Mouse (Mus musculus) MEL (cell line): ENCODE data around the gene Cib4. TPM values are rescaled to one million over a fixed set of nuclear protein-coding genes. Genes with fewer than 3 reads are reported as not detected.
A peak's percentile ranks its signal among the peaks of the same experiment; 100 is the strongest.

ENCODE experiments used
- DNase-seq: peaks from one replicate; pipeline ENCODE4 v3.0.0; 2011; ENCODE audit warnings: low read depth, low spot score
- H3K27ac ChIP-seq: 2 replicates; pipeline ENCODE4 v1.5.1; 2012; ENCODE audit warnings: low read depth, mild to moderate bottlenecking, control low read depth, low read length, moderate library complexity; ENCODE audit not compliant: control insufficient read depth
- H3K27me3 ChIP-seq, 2 experiments: fragments of 150-350 bp in 1 of 2; sonication (generic) in 1 of 2; 2 replicates each; pipeline ENCODE4 v1.6.1; 2012; ENCODE audit warnings: low read length in 2 of 2, mild to moderate bottlenecking in 2 of 2, improper control_type of control experiment in 1 of 2, moderate library complexity in 1 of 2; ENCODE audit not compliant: insufficient read depth in 2 of 2, control insufficient read depth in 1 of 2
- H3K36me3 ChIP-seq, 2 experiments: 2 replicates each; pipeline ENCODE4 v1.6.1; 2012 to 2014; ENCODE audit warnings: low read length in 2 of 2, improper control_type of control experiment in 1 of 2, inconsistent platforms in 1 of 2, mild to moderate bottlenecking in 1 of 2; ENCODE audit not compliant: insufficient read depth in 2 of 2, control insufficient read depth in 1 of 2
- H3K4me1 ChIP-seq, 2 experiments: fragments of 150-350 bp in 1 of 2; sonication (generic) in 1 of 2; 2 replicates each; pipeline ENCODE4 v1.6.1; 2012; ENCODE audit warnings: low read length in 2 of 2, improper control_type of control experiment in 1 of 2, mild to moderate bottlenecking in 1 of 2; ENCODE audit not compliant: insufficient read depth in 2 of 2, control insufficient read depth in 1 of 2
- H3K4me3 ChIP-seq, 2 experiments: fragments of 150-350 bp in 1 of 2; sonication (generic) in 1 of 2; 2 replicates each; pipeline ENCODE4 v1.5.1; 2012; ENCODE audit warnings: low read depth in 2 of 2, low read length in 2 of 2, mild to moderate bottlenecking in 2 of 2, moderate library complexity in 2 of 2, control low read depth in 1 of 2, improper control_type of control experiment in 1 of 2; ENCODE audit not compliant: control insufficient read depth in 1 of 2, insufficient read depth in 1 of 2
- H3K79me2 ChIP-seq: 2 replicates; pipeline ENCODE4 v1.6.1; 2012; ENCODE audit warnings: mild to moderate bottlenecking, low read length, moderate library complexity; ENCODE audit not compliant: control insufficient read depth, poor library complexity, insufficient read depth
- H3K9ac ChIP-seq: 2 replicates; pipeline ENCODE4 v1.6.1; 2012; ENCODE audit warnings: low read depth, mild to moderate bottlenecking, control low read depth, low read length, moderate library complexity; ENCODE audit not compliant: control insufficient read depth, poor library complexity, severe bottlenecking
- H3K9me3 ChIP-seq: fragments of 150-350 bp; sonication (generic); replicated peaks from 2 replicates; pipeline ENCODE4 v1.6.1; 2012; ENCODE audit warnings: mild to moderate bottlenecking, low read length, improper control_type of control experiment, moderate library complexity; ENCODE audit not compliant: insufficient read depth
- BHLHE40 ChIP-seq: IDR thresholded peaks from 2 replicates; pipeline ENCODE4 v1.6.1; 2012; ENCODE audit warnings: low read depth, mild to moderate bottlenecking, inconsistent platforms, low read length, improper control_type of control experiment, borderline replicate concordance
- CHD2 ChIP-seq: IDR thresholded peaks from 2 replicates; pipeline ENCODE4 v1.6.1; 2011; ENCODE audit warnings: low read length, improper control_type of control experiment
- CTCF ChIP-seq, 3 experiments: IDR thresholded peaks in 2 of 3; conservative IDR thresholded peaks in 1 of 3; 2 replicates each; pipeline ENCODE4 v1.5.1; 2011 to 2012; ENCODE audit warnings: low read length in 3 of 3, low read depth in 2 of 3, mild to moderate bottlenecking in 2 of 3, improper control_type of control experiment in 1 of 3, inconsistent platforms in 1 of 3, mixed read lengths in 1 of 3, moderate library complexity in 1 of 3; ENCODE audit not compliant: control insufficient read depth in 1 of 3, insufficient read depth in 1 of 3, poor library complexity in 1 of 3, severe bottlenecking in 1 of 3
- E2F4 ChIP-seq: IDR thresholded peaks from 2 replicates; pipeline ENCODE4 v1.6.1; 2011; ENCODE audit warnings: low read depth, low read length, improper control_type of control experiment, borderline replicate concordance
- GABPA ChIP-seq: IDR thresholded peaks from 2 replicates; pipeline ENCODE4 v1.6.1; 2012; ENCODE audit warnings: low read depth, mild to moderate bottlenecking, inconsistent platforms, low read length, improper control_type of control experiment, moderate library complexity
- GATA1 ChIP-seq: IDR thresholded peaks from 2 replicates; pipeline ENCODE4 v1.6.1; 2011; ENCODE audit warnings: low read depth, low read length, improper control_type of control experiment
- HCFC1 ChIP-seq: IDR thresholded peaks from 2 replicates; pipeline ENCODE4 v1.6.1; 2012; ENCODE audit warnings: low read depth, mild to moderate bottlenecking, inconsistent platforms, low read length, improper control_type of control experiment, moderate library complexity
- JUND ChIP-seq: IDR thresholded peaks from 2 replicates; pipeline ENCODE4 v1.6.1; 2011; ENCODE audit warnings: low read depth, mild to moderate bottlenecking, improper control_type of control experiment, low read length
- KAT2A ChIP-seq: conservative IDR thresholded peaks from 2 replicates; pipeline ENCODE4 v1.6.1; 2012; ENCODE audit warnings: low read depth, low read length, improper control_type of control experiment, inconsistent platforms
- MAFK ChIP-seq: IDR thresholded peaks from 2 replicates; pipeline ENCODE4 v1.6.1; 2011; ENCODE audit warnings: low read depth, mild to moderate bottlenecking, low read length, improper control_type of control experiment, borderline replicate concordance
- MAX ChIP-seq: IDR thresholded peaks from 2 replicates; pipeline ENCODE4 v1.6.1; 2011; ENCODE audit warnings: low read length, improper control_type of control experiment
- MAZ ChIP-seq: IDR thresholded peaks from 2 replicates; pipeline ENCODE4 v1.6.1; 2012; ENCODE audit warnings: low read depth, mild to moderate bottlenecking, inconsistent platforms, low read length, improper control_type of control experiment
- MEF2A ChIP-seq: IDR thresholded peaks from 2 replicates; pipeline ENCODE4 v1.6.1; 2014; ENCODE audit warnings: low read depth, mild to moderate bottlenecking, inconsistent platforms, low read length, improper control_type of control experiment; ENCODE audit not compliant: poor library complexity, insufficient replicate concordance, severe bottlenecking; ENCODE audit errors: extremely low read depth
- MYB ChIP-seq: IDR thresholded peaks from 2 replicates; pipeline ENCODE4 v1.6.1; 2011; ENCODE audit warnings: mild to moderate bottlenecking, low read depth, low read length, improper control_type of control experiment
- MYC ChIP-seq: IDR thresholded peaks from 2 replicates; pipeline ENCODE4 v1.6.1; 2011; ENCODE audit warnings: low read depth, mild to moderate bottlenecking, low read length, improper control_type of control experiment, moderate library complexity
- NRF1 ChIP-seq: IDR thresholded peaks from 2 replicates; pipeline ENCODE4 v1.6.1; 2014; ENCODE audit warnings: low read depth, mild to moderate bottlenecking, inconsistent platforms, low read length, improper control_type of control experiment, moderate library complexity; ENCODE audit not compliant: poor library complexity, insufficient read depth, severe bottlenecking
- POLR2AphosphoS2 ChIP-seq: IDR thresholded peaks from 2 replicates; pipeline ENCODE4 v1.6.1; 2011; ENCODE audit warnings: low read length, improper control_type of control experiment
- POLR2AphosphoS5 ChIP-seq: IDR thresholded peaks from 2 replicates; pipeline ENCODE4 v1.6.1; 2012; ENCODE audit warnings: low read depth, borderline replicate concordance, mild to moderate bottlenecking, inconsistent platforms, low read length, moderate library complexity, mixed read lengths
- RAD21 ChIP-seq: IDR thresholded peaks from 2 replicates; pipeline ENCODE4 v1.6.1; 2011; ENCODE audit warnings: mild to moderate bottlenecking, low read depth, low read length, improper control_type of control experiment
- RCOR1 ChIP-seq: IDR thresholded peaks from 2 replicates; pipeline ENCODE4 v1.6.1; 2012; ENCODE audit warnings: low read depth, mild to moderate bottlenecking, inconsistent platforms, low read length, improper control_type of control experiment
- SIN3A ChIP-seq: IDR thresholded peaks from 2 replicates; pipeline ENCODE4 v1.6.1; 2012; ENCODE audit warnings: low read length, improper control_type of control experiment, inconsistent platforms
- TBP ChIP-seq: IDR thresholded peaks from 2 replicates; pipeline ENCODE4 v1.8.0; 2011; ENCODE audit warnings: low read depth, low read length, improper control_type of control experiment
- TCF12 ChIP-seq: IDR thresholded peaks from 2 replicates; pipeline ENCODE4 v1.6.1; 2014; ENCODE audit warnings: low read depth, mild to moderate bottlenecking, inconsistent platforms, low read length, improper control_type of control experiment, moderate library complexity
- UBTF ChIP-seq: IDR thresholded peaks from 2 replicates; pipeline ENCODE4 v1.6.1; 2012; ENCODE audit warnings: low read depth, mild to moderate bottlenecking, inconsistent platforms, low read length, improper control_type of control experiment, moderate library complexity, borderline replicate concordance; ENCODE audit not compliant: insufficient read depth
- USF1 ChIP-seq: IDR thresholded peaks from 2 replicates; pipeline ENCODE4 v1.6.1; 2014; ENCODE audit warnings: low read depth, mild to moderate bottlenecking, inconsistent platforms, low read length, improper control_type of control experiment, moderate library complexity
- USF2 ChIP-seq, 2 experiments: IDR thresholded peaks; 2 replicates each; pipeline ENCODE4 v1.6.1; 2011 to 2012; ENCODE audit warnings: improper control_type of control experiment in 2 of 2, low read length in 2 of 2, borderline replicate concordance in 1 of 2, inconsistent platforms in 1 of 2, low read depth in 1 of 2, mild to moderate bottlenecking in 1 of 2; ENCODE audit not compliant: insufficient read depth in 1 of 2
- ZC3H11A ChIP-seq: IDR thresholded peaks from 2 replicates; pipeline ENCODE4 v1.6.1; 2012; ENCODE audit warnings: low read depth, mild to moderate bottlenecking, inconsistent platforms, low read length, improper control_type of control experiment
- ZMIZ1 ChIP-seq: IDR thresholded peaks from 2 replicates; pipeline ENCODE4 v1.6.1; 2012; ENCODE audit warnings: low read depth, mild to moderate bottlenecking, inconsistent platforms, low read length, improper control_type of control experiment, moderate library complexity
- ZNF384 ChIP-seq: IDR thresholded peaks from 2 replicates; pipeline ENCODE4 v1.6.1; 2012; ENCODE audit warnings: low read depth, mild to moderate bottlenecking, inconsistent platforms, low read length, improper control_type of control experiment
- polyA plus RNA-seq, 2 experiments: library from polyadenylated mRNA; stranded (reverse) in 1 of 2; unstranded in 1 of 2; fragments of >175 nt in 1 of 2; fragments of >200 nt in 1 of 2; gene quantifications; 2 replicates each; pipeline versions ENCODE4 v1.2.1 to v1.2.4; 2012; ENCODE audit warnings: low replicate concordance in 2 of 2, low read depth in 1 of 2; ENCODE audit not compliant: insufficient read length in 2 of 2, insufficient read depth in 1 of 2, missing spikeins in 1 of 2
- total RNA-seq: library from RNA; depleted of rRNA; stranded (reverse); fragments of 300-350 nt; gene quantifications from 2 replicates; pipeline ENCODE4 v1.2.3, GENCODE M21; 2012

Gene Cib4
- total and polyA plus RNA-seq, 3 experiments: not detected

DNA sequence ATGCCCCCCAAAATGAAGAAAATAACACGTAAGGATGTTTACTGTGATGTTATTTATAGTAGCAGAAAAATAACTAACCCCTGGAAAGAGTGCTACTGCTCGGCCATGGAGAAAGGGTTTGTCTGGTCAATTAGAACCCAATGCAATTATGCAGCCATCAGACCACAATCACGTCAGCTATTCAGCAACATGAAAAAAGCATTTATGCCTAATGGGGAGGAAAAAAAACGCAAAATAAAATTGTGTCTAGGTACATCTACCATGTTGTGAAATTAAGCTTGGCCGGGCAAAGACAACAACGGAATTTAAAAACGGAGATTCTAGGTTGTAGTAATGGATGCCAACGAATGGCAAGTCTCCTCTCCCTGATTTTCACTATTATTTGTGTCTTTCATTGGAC is 23.2 kb downstream of the Cib4 start:
- Histone ChIP-seq H3K9me3 (no peaks in the 10 kb centered on the region), H3K79me2 (no peaks in the 10 kb centered on the region), H3K36me3 (peaks cover 0 to 29% of the 10 kb centered on the region in 2 experiments; a peak in 2 of 4 replicates), H3K4me1 (peaks cover 20 to 42% of the 10 kb centered on the region in 2 experiments), H3K27ac (no peak overlapping the region), H3K9ac (no peak overlapping the region), H3K27me3 (peaks cover 0 to 2% of the 10 kb centered on the region in 2 experiments; a peak in 2 of 4 replicates), H3K4me3 (no peak overlapping the region)
- TF ChIP-seq MEF2A: no peak
- TF ChIP-seq UBTF: no peak
- no peak for TF ChIP-seq JUND
- TF ChIP-seq BHLHE40: no peak
- TF ChIP-seq KAT2A: no peak
- TF ChIP-seq POLR2AphosphoS2: no peak
- no peak for TF ChIP-seq RCOR1
- DNase-seq: no peak

DNA sequence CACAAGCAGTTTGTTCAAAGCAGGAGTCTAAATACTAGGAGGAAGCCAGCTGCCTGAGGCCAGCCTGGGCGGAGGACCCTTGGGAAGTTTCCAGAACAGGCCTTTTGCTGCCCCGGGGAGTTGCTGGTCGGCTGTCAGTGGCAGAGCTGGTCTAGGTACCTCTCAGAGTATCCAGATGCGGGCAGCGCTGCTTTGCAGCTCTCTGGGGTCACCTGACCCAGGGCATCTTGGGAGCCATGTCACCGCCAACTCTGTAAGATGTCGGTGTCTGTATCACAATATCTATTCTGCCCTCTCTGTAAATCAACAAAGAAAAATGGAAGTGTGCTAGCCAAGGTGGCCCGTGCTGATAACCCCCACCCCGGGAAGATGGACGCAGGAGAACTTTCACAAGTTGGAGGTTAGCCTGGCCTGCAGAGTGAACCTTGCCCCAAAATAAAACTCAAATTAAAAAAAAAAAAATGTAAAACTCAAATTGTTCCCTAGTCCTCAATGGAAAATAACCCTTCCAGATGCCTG is 25.4 kb downstream of the Cib4 start:
- H3K27ac ChIP-seq: peak overlapping the region; percentile 49; the same call in 1 of the 2 replicates
- no peaks in the 10 kb centered on the region for H3K9me3 ChIP-seq
- H3K79me2 ChIP-seq: no peaks in the 10 kb centered on the region
- no peaks in the 10 kb centered on the region; a peak in 1 of 4 replicates for H3K27me3 ChIP-seq
- peak; percentile 69 for DNase-seq
- peaks cover 0 to 35% of the 10 kb centered on the region in 2 experiments; a peak in 2 of 4 replicates for H3K36me3 ChIP-seq
- H3K4me3 ChIP-seq: peak overlapping the region in 1 of 2 experiments; percentile 12; a peak in 2 of 4 replicates
- H3K9ac ChIP-seq: peak overlapping the region; percentile 45
- peaks cover 20 to 49% of the 10 kb centered on the region in 2 experiments for H3K4me1 ChIP-seq
- no peak for TF ChIP-seq MAX
- TF ChIP-seq CTCF (IDR thresholded peaks at IDR 0.05 in 2 of 3, conservative IDR thresholded peaks at IDR 0.05 in 1 of 3; ENCODE audit: control insufficient read depth in 1 of 3, insufficient read depth in 1 of 3, low read depth in 2 of 3, low read length in 3 of 3, poor library complexity in 1 of 3, severe bottlenecking in 1 of 3): no peak
- TF ChIP-seq SIN3A: no peak
- TF ChIP-seq ZMIZ1: no peak
- no peak for TF ChIP-seq HCFC1
- TF ChIP-seq USF1: peak; percentile 85
- TF ChIP-seq RCOR1: no peak
- TF ChIP-seq JUND: no peak
- no peak for TF ChIP-seq MAFK
- TF ChIP-seq ZC3H11A: 0 out of 2 replicates have a peak, but pooled peaks have one; percentile 2
- no peak for TF ChIP-seq CHD2
- TF ChIP-seq GATA1: peak; percentile 71
- TF ChIP-seq UBTF: no peak
- no peak for TF ChIP-seq GABPA
- no peak for TF ChIP-seq RAD21
- no peak for TF ChIP-seq POLR2AphosphoS5
- TF ChIP-seq MAZ: no peak
- TF ChIP-seq ZNF384: peak; percentile 13; the same call in 1 of the 2 replicates
- TF ChIP-seq POLR2AphosphoS2: no peak
- TF ChIP-seq MYC: no peak
- TF ChIP-seq E2F4: no peak
- TF ChIP-seq TBP: peak; percentile 86
- peak; percentile 73 for TF ChIP-seq TCF12
- TF ChIP-seq NRF1: no peak
- TF ChIP-seq USF2 (IDR thresholded peaks at IDR 0.05; ENCODE audit: borderline replicate concordance in 1 of 2, insufficient read depth in 1 of 2, low read depth in 1 of 2, low read length in 2 of 2): 0 out of 4 replicates have a peak, but pooled peaks of 1 of the 2 experiments have one; percentile 23
- no peak for TF ChIP-seq MYB
